Mouse (Mus musculus): ENCODE measurements around the gene Zfp141.
A peak's percentile ranks its signal among the peaks of the same experiment; 100 is the strongest.

The Zfp141 gene

DNA sequence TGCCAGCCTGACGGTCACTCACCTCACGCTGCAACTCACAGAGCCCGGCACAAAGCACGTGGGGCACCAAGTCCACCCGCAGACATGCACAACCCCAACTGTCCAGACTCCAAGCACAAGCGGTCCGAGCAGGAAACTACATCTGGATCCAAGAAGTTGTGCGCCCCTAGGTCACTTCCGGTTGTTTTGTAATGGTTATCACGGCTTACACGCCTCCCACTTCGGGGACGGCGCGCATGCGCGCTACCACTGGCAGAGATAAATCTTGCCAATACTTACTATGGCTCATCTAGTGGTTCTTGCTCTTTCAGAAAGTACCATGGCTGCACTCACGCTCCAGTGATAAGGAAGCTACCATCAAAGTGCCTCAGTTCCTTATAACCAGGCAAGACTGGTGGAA lies at the start of gene Zfp141:
Gene Zfp141 (minus strand): TSS at position 153 of the 400 bp plus-strand sequence.
- peak; percentile 82 to 87 for DNase-seq (ENCODE audit: low spot score in 2 of 2)

DNA sequence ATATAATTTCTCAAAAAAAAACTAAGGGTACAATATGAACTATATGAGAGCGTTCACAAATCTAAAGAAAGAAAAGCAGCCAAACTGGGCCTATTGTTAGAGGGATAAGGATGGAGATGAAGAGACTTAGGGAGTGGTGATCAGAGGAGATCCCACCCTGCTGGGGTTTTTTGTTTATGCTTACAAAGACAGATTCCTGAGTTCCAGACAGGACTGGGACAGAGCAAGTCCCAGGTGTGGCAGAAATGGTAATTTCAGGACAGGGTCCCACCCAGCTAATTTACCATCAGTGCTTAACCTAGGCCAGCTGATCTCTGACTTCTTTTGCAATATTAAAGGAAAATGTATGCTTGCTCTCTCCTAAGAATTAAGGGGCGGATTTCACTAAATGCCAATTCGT lies 46.2 kb upstream of the Zfp141 start:
- no peak for DNase-seq (ENCODE audit: low spot score in 2 of 2)

DNA sequence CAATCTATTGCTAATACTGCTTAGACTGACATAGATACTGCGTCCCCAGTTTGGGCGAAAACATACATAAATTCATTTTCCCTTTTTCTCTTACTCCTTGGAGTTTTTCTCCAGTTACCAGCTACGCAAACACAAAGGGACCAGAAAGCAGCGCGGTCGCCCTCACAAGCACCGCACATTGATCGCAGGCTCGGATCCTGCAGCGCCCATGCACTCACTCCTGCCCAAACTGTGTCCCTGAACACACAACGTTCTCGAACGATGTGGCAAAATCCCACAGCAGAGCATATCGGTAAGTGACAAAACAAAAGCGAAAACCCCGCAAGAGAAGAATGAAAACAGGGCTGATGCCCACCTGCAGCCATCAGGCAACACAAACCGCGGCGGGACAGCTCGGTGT lies 354 bp downstream of the Zfp141 start:
- DNase-seq (ENCODE audit: low spot score in 2 of 2) = no peak

DNA sequence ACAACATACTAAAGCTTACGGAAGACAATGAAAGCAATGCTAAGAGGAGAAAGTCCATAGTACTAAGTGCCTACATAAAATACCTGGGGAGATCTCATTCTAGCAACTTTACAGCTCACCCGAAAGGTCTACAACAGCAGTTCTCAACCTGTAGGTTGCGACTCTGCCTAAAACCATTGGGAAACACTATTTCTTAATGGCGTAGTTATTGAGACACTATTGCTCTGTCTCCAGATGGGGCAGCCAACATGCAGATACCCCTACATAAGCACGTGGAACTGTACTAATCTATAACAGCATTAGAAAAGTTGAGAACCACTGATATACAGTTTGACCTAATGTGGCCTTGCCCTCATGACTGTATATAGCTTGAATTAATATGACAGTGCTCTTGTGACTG lies 7.3 kb downstream of the Zfp141 start:
- DNase-seq (ENCODE audit: low spot score in 2 of 2) = no peak

DNA sequence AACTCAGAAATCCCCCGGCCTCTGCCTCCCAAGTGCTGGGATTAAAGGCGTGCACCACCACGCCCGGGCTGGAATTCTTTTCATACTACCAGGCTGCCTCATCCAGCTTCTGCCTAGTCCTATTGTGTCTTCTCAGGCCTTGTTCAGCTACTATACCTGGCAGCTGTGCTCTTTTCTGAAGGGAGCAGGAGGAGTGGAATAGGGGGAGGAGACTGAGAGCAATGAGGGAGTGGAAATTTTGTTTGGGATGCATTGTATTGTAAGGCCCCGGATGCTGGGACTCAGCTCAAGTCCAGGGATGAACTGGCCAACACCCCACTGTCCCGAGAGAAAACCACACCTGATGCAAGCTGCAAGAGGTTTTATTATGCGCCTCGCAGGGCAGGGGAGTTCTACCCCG lies 8.2 kb downstream of the Zfp141 start:
- DNase-seq (ENCODE audit: low spot score in 2 of 2) = no peak

DNA sequence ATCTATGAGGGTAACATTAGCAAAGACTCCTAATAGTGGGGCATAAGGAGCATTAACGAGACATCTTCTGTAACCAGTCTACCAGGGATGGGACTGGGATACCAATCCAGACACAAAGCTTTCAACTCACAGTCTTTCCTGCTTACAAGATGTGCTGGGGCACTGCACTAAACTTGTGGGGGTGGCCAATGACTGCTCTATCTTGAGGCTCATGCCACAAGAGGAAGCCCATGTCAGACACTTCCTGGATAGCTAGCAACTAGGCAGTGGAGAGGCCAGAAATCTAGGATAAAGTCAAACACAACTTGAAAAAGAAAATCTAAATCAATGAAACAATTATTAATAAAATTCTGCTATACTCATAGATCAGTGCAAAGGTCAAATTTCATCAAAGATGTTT lies 9.3 kb downstream of the Zfp141 start:
- no peak for DNase-seq (ENCODE audit: low spot score in 2 of 2)

DNA sequence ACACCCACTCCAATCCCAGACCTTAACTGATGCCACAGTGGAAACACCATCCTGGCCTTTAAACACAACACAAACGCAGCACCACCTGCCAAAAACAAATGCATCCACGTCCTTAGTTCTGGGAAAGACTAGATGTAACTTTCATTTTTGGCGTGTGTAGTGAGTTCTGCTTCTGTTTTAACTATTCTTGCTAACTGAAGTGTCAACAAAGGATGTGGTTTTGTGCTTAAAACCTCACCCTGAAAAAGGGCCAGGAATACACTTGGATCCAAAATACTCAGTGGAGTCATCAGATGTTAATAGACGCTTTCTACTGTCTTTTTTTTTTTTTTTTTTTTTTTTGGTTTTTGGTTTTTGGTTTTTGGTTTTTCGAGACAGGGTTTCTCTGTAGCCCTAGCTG lies 14.7 kb downstream of the Zfp141 start:
- DNase-seq (ENCODE audit: low spot score in 2 of 2) = no peak

DNA sequence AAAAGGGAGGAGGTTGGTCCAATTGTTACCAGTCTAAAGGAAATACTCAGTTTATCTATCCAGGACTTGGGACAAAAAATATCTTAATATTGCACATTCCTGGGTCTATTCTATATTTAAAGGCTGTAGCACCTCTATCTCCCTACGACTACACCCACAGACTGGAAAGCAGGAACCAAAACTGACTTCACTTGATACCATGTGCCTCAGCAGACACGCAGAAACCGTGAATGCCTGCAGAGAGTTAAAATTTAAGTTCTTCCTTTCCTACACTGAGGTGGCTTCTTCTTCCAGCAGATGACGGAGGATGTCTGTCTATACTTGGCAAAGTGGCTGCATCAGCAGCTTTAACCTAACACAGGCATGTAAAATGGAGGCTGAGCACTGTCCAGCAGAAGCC lies 15.2 kb downstream of the Zfp141 start:
- no peak for DNase-seq (ENCODE audit: low spot score in 2 of 2)

DNA sequence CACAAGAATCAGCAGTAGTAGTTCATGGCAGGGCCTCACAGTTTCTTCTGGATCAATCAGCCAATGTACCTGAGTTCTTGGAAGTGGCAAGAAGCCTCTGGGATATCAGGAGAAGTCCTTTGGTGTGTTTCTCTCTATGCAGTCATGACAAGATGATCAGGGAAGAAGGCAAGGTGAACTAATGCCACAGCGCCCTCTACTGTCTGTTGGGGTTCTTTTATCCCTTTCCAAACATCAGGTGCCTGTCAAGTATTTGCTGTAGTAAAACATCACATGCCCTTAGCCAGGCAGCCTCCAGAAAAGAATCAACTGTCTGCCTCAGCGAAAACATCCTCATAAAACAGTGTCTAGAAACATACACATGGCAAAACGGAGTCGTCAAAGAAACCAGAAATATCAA lies 50.9 kb downstream of the Zfp141 start:
- DNase-seq (ENCODE audit: low spot score in 2 of 2) = no peak

DNA sequence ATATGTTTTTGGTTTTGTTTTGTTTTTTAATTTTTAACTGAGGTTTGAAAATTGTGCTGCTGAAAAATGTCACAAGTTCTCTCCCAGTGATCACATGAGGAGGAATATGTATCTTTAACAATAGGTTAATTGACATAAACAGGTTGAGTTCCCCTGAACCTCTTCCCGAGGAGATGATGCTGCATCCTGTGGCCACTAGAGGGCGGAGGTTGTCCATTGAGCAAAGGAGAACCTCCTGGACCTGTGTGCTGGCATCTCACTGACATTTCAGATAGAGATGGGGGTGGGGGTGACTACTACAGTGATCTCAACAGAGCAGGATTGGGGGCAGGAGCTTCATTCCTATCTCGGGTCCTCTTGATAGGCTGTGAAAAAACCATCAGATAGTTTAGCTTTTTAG lies 54.9 kb downstream of the Zfp141 start:
- no peak for DNase-seq (ENCODE audit: low spot score in 2 of 2)

DNA sequence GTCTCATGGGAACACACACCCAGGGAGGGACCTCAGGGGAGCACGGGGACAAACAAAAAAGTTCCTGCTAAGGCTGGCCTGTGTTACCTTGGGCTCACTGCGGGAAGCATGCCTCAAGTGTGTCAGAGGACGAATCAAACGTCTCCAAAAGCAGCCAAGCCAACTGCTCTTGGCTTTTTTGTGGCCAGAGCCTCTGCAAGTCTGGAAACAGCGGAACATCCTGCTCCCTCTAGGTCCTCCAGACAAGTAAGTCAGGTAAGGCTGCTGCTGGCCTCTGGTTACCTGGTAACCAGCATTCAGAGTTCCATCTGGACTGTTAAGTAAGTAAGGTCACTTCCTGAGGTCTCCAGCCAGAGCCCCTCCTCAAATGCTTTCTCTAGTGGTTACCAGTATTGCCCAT lies 57.7 kb downstream of the Zfp141 start, which contains the start of gene 4933421I07Rik:
Gene 4933421I07Rik (minus strand): TSS at position 271 of the 400 bp plus-strand sequence.
- DNase-seq (ENCODE audit: low spot score in 2 of 2) = no peak

DNA sequence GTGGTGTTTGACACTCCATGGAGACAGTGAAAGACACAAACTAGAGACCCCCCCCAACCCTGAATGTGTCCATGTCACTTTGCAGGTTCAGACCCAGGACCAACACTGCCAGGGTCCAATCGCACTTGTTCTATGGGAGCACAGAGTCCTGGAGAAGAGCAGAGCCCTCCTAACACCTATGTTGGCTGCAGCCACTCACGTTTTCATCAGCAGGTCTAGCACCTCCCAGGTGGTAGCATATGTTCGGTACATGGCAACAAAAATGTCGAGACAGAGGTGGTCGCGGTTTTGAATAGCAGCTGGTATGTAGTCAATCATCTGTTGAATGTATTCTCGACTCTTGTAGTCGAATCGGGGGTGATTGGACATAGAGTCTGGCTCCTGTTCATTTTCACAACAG lies 58.2 kb downstream of the Zfp141 start:
- no peak for DNase-seq (ENCODE audit: low spot score in 2 of 2)

Data from spleen, postnatal 36 days (tissue).